Mouse (Mus musculus): ENCODE data around the gene Pym1. TPM values are rescaled to one million over a fixed set of nuclear protein-coding genes. Genes with fewer than 3 reads are reported as not detected.

Pym1 gene
- polyA plus RNA-seq, 1 experiment: 19.5 TPM

DNA sequence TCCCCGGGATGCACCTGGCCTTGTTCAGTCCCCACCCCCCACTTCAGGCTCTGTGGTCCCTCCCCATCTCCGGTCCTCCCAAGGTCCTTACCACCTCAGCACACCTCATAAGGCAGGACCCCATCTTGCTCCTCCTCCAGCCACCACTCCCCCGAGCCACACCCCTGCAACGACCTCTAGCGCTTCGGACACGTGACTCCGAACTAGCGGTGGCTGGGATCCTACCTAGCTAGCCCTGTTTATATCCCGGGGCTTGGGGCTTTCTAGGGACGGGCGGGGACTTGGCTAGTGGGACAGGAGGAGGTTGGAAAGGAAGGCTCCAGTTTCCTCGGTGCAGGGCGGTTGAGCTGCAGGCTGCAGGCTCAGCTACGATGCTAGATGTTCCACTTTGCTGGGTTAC, 10.3 kb upstream of the Pym1 start:
- H3K27ac ChIP-seq (replicated peaks; ENCODE audit: low read depth, low read length): no peak overlapping the region
- H3K4me3 ChIP-seq (ENCODE audit: insufficient read depth, low read depth, low read length): 0 out of 2 replicates have a peak overlapping the region, but pooled peaks have one; percentile 3

GRCm38 (mm10) chr10:128740296-128740695, 7.4 kb upstream of the Pym1 start:
- H3K4me3 ChIP-seq (ENCODE audit: insufficient read depth, low read depth, low read length): no peak overlapping the region
- peaks cover 9% of the 10 kb centered on the region for H3K4me1 ChIP-seq (ENCODE audit: control insufficient read depth, insufficient read depth, insufficient read length, low read length)
- H3K27ac ChIP-seq (replicated peaks; ENCODE audit: low read depth, low read length): no peak overlapping the region

More for the DNA sequence above, 10.3 kb upstream of the Pym1 start:
- H3K4me1 ChIP-seq (ENCODE audit: control insufficient read depth, insufficient read depth, insufficient read length, low read length): no peaks in the 10 kb centered on the region; the same call in 1 of the 2 replicates

GRCm38 (mm10) chr10:128742616-128743015, 5.1 kb upstream of the Pym1 start:
- H3K27ac ChIP-seq (replicated peaks; ENCODE audit: low read depth, low read length): no peak overlapping the region
- peaks cover 17% of the 10 kb centered on the region for H3K4me1 ChIP-seq (ENCODE audit: control insufficient read depth, insufficient read depth, insufficient read length, low read length)
- H3K4me3 ChIP-seq (ENCODE audit: insufficient read depth, low read depth, low read length): peak overlapping the region; percentile 98

DNA sequence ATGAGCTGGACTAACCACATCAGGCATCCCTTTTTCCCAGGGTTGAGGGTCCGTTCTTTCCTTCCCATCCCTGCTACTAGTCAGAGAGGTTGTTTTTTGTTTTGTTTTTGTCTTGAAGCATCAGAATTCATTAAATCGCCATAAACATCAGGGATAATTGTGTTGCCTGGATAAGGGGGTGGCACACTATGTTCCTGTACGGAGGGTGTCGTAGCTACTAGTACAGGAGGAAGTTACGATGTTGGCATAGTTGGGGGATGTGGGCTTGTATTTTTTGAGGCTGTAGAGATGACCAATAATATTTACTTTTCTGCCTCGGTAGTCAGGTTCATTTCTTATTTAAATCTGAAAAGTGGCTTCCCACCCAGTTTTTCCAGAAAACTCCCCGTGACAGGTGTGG, 4.5 kb upstream of the Pym1 start:
- peak overlapping the region; percentile 70 for H3K27ac ChIP-seq (replicated peaks; ENCODE audit: low read depth, low read length)
- H3K4me3 ChIP-seq (ENCODE audit: insufficient read depth, low read depth, low read length): peak overlapping the region; percentile 98
- H3K4me1 ChIP-seq (ENCODE audit: control insufficient read depth, insufficient read depth, insufficient read length, low read length): peaks cover 17% of the 10 kb centered on the region; the same call in 1 of the 2 replicates

DNA sequence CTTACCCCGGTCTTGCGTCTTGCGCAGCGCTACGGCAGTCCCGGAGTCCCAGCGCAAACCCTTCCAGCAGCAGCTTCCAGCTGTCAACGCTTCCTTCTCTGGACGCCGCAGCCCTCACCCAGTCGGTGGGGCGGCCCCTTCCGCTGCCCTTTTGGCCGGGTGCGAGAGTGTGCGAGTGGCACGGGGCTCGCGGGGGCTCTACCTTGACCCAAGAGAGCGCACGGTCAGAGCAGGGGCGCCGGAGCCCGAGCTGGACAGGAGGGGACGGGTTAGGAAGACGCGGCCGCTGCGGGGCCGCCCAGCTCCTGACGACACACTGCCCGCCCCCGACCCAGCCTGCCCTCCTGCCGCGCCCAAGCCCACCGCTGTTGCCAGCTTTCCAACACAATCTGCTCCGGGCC, 3.9 kb upstream of the Pym1 start:
- peak overlapping the region; percentile 70 for H3K27ac ChIP-seq (replicated peaks; ENCODE audit: low read depth, low read length)
- H3K4me1 ChIP-seq (ENCODE audit: control insufficient read depth, insufficient read depth, insufficient read length, low read length): peaks cover 17% of the 10 kb centered on the region; the same call in 1 of the 2 replicates
- H3K4me3 ChIP-seq (ENCODE audit: insufficient read depth, low read depth, low read length): peak overlapping the region; percentile 98

GRCm38 (mm10) chr10:128744211-128744610, 3.5 kb upstream of the Pym1 start:
- Histone ChIP-seq H3K27ac (replicated peaks; ENCODE audit: low read depth, low read length) (peak overlapping the region; percentile 70), H3K4me1 (ENCODE audit: control insufficient read depth, insufficient read depth, insufficient read length, low read length) (peaks cover 17% of the 10 kb centered on the region; the same call in 1 of the 2 replicates), H3K4me3 (ENCODE audit: insufficient read depth, low read depth, low read length) (peak overlapping the region; percentile 98)

- peaks cover 17% of the 10 kb centered on the region; the same call in 1 of the 2 replicates for H3K4me1 ChIP-seq (ENCODE audit: control insufficient read depth, insufficient read depth, insufficient read length, low read length)
- H3K4me3 ChIP-seq (ENCODE audit: insufficient read depth, low read depth, low read length): peak within 1 kb of the TSS; percentile 98
- H3K27ac ChIP-seq (replicated peaks; ENCODE audit: low read depth, low read length): peak within 1 kb of the TSS; percentile 70
These were observed 2.7 kb upstream of the Pym1 start, which contains the start of gene Dgka for GRCm38 (mm10) chr10:128744680-128745601. Gene Dgka, minus strand, starts transcription at chr10:128744855.

DNA sequence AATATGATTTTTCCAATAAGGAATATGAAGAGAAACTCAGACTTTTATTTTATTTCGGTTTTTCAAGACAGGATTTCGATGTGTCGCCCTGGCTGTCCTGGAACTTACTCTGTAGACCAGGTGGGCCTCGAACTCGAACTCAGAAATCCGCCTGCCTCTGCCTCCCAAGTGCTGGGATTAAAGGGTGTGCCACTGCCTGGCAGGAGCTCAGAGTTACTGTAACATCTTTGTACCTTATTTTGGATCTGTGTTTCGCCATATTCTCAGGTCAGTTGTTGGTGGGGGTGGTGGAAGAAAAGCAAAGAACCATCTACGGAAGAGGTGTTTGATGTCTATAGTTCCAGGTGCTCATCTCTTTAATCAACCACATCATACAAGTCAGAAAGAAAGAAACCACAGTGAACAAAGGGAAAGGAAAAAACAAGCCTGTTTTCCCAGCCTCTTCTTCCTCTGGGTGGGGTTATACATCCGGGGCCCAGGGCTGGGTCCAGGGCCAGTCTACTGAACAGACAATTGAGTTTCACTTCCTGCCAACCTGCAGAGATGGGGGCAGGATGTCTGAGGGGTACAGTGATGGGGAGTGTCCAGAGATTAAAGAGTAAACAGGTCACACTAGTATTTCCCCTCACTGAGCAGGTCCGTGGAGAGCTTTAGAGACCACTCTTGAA, 1.6 kb upstream of the Pym1 start:
- H3K4me3 ChIP-seq (ENCODE audit: insufficient read depth, low read depth, low read length): no peak overlapping the region
- peak overlapping the region; percentile 43 for H3K27ac ChIP-seq (replicated peaks; ENCODE audit: low read depth, low read length)
- H3K4me1 ChIP-seq (ENCODE audit: control insufficient read depth, insufficient read depth, insufficient read length, low read length): peaks cover 17% of the 10 kb centered on the region; the same call in 1 of the 2 replicates

- Histone ChIP-seq H3K27ac (replicated peaks; ENCODE audit: low read depth, low read length) (peak overlapping the region; percentile 94), H3K4me3 (ENCODE audit: insufficient read depth, low read depth, low read length) (peak overlapping the region; percentile 87), H3K4me1 (ENCODE audit: control insufficient read depth, insufficient read depth, insufficient read length, low read length) (peaks cover 17% of the 10 kb centered on the region; the same call in 1 of the 2 replicates)
These were observed 580 bp upstream of the Pym1 start for GRCm38 (mm10) chr10:128746972-128747645.

- peaks cover 17% of the 10 kb centered on the region; the same call in 1 of the 2 replicates for H3K4me1 ChIP-seq (ENCODE audit: control insufficient read depth, insufficient read depth, insufficient read length, low read length)
- peak overlapping the region; percentile 87 for H3K4me3 ChIP-seq (ENCODE audit: insufficient read depth, low read depth, low read length)
- peak overlapping the region; percentile 94 for H3K27ac ChIP-seq (replicated peaks; ENCODE audit: low read depth, low read length)
These were observed 669 bp downstream of the Pym1 start for GRCm38 (mm10) chr10:128748252-128748864.

GRCm38 (mm10) chr10:128772895-128773294, 25.2 kb downstream of the Pym1 start:
- no peak overlapping the region for H3K27ac ChIP-seq (replicated peaks; ENCODE audit: low read depth, low read length)
- H3K4me3 ChIP-seq (ENCODE audit: insufficient read depth, low read depth, low read length): no peak overlapping the region
- 0 out of 2 replicates have a peak, but pooled peaks cover 2% of the 10 kb centered on the region for H3K4me1 ChIP-seq (ENCODE audit: control insufficient read depth, insufficient read depth, insufficient read length, low read length)

GRCm38 (mm10) chr10:128773685-128774084, 26.0 kb downstream of the Pym1 start:
- peaks cover 7% of the 10 kb centered on the region; the same call in 1 of the 2 replicates for H3K4me1 ChIP-seq (ENCODE audit: control insufficient read depth, insufficient read depth, insufficient read length, low read length)
- no peak overlapping the region for H3K27ac ChIP-seq (replicated peaks; ENCODE audit: low read depth, low read length)
- no peak overlapping the region for H3K4me3 ChIP-seq (ENCODE audit: insufficient read depth, low read depth, low read length)

DNA sequence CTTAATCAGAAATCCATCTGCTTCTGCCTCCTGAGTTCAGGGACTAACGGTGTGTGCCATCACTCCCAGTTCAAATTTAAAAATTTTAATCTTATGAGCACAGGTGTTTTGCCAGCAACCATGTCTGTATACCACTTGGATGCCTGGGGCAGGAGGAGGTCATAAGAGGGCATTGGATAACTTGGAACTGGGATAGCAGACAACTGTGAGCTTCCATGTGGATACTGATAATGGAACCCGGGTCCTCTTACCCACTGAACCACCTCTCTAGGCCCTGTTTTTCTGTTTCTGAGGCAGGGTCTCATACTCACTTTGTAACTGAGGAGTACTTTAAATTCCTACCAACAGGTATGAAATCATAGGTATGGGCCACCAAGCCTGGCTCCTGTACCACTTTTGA, 30.8 kb downstream of the Pym1 start:
- Histone ChIP-seq H3K27ac (replicated peaks; ENCODE audit: low read depth, low read length) (peak overlapping the region; percentile 99), H3K4me1 (ENCODE audit: control insufficient read depth, insufficient read depth, insufficient read length, low read length) (peaks cover 10% of the 10 kb centered on the region; the same call in 1 of the 2 replicates), H3K4me3 (ENCODE audit: insufficient read depth, low read depth, low read length) (no peak overlapping the region)

DNA sequence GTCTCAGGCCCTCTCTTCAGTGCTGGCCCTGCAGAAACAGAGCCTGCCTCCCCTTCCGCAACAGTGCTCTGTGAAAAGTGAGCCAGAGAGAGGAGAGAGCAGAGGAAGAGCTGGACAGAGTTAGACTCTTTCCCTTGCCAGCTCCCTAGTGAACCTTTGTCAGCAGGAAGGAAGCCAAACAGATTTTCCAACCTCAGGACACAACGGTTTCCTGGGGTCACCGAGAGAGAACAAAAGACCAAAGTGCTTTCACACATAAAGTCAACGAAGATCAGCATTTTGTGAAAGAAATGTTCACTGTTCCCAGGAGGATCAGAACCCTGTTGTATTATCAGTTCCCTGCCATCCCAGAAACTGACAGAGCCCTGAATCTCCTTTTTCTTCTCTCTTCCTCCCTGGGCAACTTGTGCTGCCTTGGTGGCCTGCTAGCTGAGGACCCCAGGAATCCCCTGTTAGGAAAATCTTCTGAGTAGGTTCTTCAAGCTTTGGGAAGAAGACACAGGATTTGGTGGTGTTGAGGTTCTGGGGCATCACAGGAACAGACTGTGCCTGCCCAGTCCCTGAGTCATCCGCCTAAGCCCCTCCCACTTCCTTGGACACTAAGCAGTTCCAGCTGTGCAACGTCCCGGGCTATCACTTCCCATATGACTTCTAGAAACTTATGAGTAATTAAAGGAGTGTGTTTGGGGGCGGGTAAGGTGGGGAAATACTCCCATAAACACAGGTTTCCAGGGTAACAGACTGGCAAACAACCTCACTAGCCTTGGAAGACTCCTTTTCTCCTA, 31.5 kb downstream of the Pym1 start:
- Histone ChIP-seq H3K4me3 (ENCODE audit: insufficient read depth, low read depth, low read length) (peak overlapping the region; percentile 24), H3K4me1 (ENCODE audit: control insufficient read depth, insufficient read depth, insufficient read length, low read length) (peaks cover 10% of the 10 kb centered on the region; the same call in 1 of the 2 replicates), H3K27ac (replicated peaks; ENCODE audit: low read depth, low read length) (peak overlapping the region; percentile 99)
